Mouse (Mus musculus) hindbrain, embryonic 12.5 days (tissue): ENCODE data around the gene Nr1d1. TPM values are rescaled to one million over a fixed set of nuclear protein-coding genes. Genes with fewer than 3 reads are reported as not detected.

ENCODE experiments used
- ATAC-seq: fragments of 200-750 bp; cut with Nextera tagmentation; 2 replicates; pipeline ENCODE4 v1.8.0; 2017; ENCODE audit warnings: moderate TSS enrichment; ENCODE audit not compliant: low FRiP score
- H3K27ac ChIP-seq: fragments of 300-500 bp; sonication (generic); 2 replicates; pipeline ENCODE4 v1.5.1; 2016; ENCODE audit warnings: mild to moderate bottlenecking
- H3K27me3 ChIP-seq: fragments of 300-500 bp; sonication (generic); 2 replicates; pipeline ENCODE4 v1.6.1; 2016; ENCODE audit warnings: mild to moderate bottlenecking
- H3K36me3 ChIP-seq: fragments of 300-500 bp; sonication (generic); 2 replicates; pipeline ENCODE4 v1.6.1; 2016; ENCODE audit warnings: mild to moderate bottlenecking
- H3K4me1 ChIP-seq: fragments of 300-500 bp; sonication (generic); 2 replicates; pipeline ENCODE4 v1.6.1; 2016
- H3K4me2 ChIP-seq: fragments of 300-500 bp; sonication (generic); replicated peaks from 2 replicates; pipeline ENCODE4 v1.6.1; 2016; ENCODE audit warnings: mild to moderate bottlenecking
- H3K4me3 ChIP-seq: fragments of 300-500 bp; sonication (generic); 2 replicates; pipeline ENCODE4 v1.5.1; 2016; ENCODE audit warnings: mild to moderate bottlenecking
- H3K9ac ChIP-seq: fragments of 300-500 bp; sonication (generic); 2 replicates; pipeline ENCODE4 v1.6.1; 2016; ENCODE audit warnings: mild to moderate bottlenecking, moderate library complexity
- H3K9me3 ChIP-seq: fragments of 300-500 bp; sonication (generic); replicated peaks from 2 replicates; pipeline ENCODE4 v1.6.1; 2016; ENCODE audit warnings: mild to moderate bottlenecking
- WGBS: fragments of 180-500 bp; shearing (Covaris S2); methylation state at CpG from one replicate; pipeline ENCODE4 v1.1.7; 2016; 5-methylcytosine and 5-hydroxymethylcytosine counted together
- polyA plus RNA-seq: library from polyadenylated mRNA; unstranded; fragments of >200 nt; fragmentation: Nextera tagmentation; extraction: Ambion mirVana; gene quantifications from 2 replicates; pipeline ENCODE4 v1.2.1, GENCODE M21; 2016

The Nr1d1 gene
- polyA plus RNA-seq, 1 experiment from 2014 or later: 1.2 TPM

DNA sequence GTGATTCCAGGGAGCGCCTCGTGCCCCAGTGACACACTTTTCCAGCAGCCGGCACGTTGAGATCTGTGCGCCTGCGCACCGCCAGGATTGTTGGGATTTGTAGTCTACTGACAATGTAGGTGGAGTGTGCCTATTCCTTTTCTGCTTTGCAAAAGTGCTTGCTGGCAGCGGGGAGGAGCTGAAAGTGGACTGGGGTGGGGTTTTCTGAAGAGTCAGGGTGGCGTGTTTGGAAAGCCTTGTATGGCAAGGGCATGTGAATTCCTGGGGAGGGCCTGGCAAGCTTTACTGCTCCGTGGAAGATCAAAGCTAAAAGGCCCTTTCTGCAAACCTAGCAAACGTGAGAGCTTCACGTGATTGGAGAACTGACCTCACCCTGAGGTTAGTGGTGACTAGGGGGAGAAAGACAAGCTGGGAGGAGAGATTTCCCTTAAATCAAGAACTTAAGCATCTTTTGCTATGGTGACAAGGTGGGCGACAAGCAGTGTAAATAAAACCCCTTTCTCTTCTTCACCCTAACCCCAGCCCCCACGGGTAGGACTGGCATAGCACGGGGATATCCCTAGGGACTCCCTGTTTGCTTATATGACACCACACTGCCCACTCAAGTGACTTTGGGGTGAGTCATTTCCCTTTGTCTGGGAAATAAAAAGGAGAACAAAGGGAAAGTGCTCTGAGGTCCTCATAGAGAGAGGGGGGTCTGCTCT lies 367 bp upstream of the Nr1d1 start:
- ATAC-seq: peak; percentile 29
- H3K27ac ChIP-seq: peak overlapping the region; percentile 64
- H3K4me3 ChIP-seq: peak overlapping the region; percentile 34
- H3K36me3 ChIP-seq: peaks cover 1% of the 10 kb centered on the region; the same call in 1 of the 2 replicates
- 6% methylated on average over 15 of the region's 15 CpGs for WGBS
- no peaks in the 10 kb centered on the region for H3K9me3 ChIP-seq
- H3K9ac ChIP-seq: no peak overlapping the region
- H3K4me2 ChIP-seq: peak overlapping the region; percentile 62
- H3K4me1 ChIP-seq: peaks cover 42% of the 10 kb centered on the region
- no peaks in the 10 kb centered on the region for H3K27me3 ChIP-seq

DNA sequence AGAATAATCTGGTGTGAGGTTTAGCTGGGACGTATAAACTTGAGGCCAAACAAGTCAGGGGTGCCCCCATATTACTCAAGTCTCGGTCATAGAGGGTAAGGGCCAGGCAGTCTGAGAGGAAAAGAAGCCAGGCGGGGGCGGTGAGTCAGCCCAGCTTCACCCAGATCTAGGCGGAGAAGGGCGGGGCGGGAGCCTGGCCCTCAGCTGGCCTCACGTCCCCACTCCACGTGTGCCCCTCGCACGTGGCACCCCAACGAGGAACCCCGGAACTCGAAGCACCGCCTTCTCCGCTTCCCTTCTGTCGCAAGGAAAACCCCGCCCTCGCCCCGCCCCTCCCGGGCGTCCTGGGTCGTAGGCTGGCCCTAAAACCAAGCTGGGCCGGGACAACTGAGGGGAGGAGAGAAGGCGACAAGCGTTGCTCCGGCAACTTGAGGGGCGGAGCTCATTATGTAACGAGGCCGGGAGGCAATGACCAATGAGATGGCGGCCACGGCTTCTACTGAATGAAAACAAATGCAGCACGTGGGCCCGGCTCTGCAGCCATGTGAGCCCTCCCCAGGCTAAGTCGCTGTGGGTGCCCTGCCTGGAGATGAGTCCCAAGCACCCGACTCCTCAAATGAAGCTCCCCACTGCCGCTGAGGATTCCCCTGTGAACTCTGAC lies 1.4 kb downstream of the Nr1d1 start:
- H3K4me2 ChIP-seq: peak overlapping the region; percentile 62
- no peaks in the 10 kb centered on the region for H3K9me3 ChIP-seq

DNA sequence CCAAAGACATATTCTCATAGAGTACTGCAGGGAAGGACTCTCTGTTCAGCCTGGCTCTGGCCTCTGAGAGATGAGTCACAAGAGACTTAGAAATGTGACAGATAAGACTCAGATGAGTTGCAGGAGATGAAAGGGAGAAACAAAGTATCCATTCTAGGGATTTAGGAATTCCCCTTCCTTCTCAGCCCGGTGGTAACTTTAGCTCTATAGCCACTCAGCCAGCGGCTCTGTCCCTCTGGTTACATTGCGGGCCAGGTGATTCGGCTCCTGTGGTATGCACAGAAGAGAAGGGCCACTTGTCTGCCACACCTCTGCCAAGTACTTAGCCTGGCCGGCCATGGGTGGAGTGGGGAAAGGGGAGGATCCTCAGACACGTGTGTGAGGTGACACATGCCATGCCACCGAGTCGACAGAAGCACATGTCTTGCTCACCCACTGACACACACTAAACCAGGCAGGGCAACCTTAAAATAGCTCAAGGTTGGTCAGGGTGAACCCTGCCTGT lies 2.4 kb downstream of the Nr1d1 start:
- Histone ChIP-seq H3K9ac (no peak overlapping the region), H3K27me3 (no peaks in the 10 kb centered on the region), H3K4me3 (no peak overlapping the region), H3K27ac (no peak overlapping the region), H3K9me3 (no peaks in the 10 kb centered on the region), H3K36me3 (peaks cover 25% of the 10 kb centered on the region), H3K4me1 (peaks cover 55% of the 10 kb centered on the region), H3K4me2 (no peak overlapping the region)
- 86% methylated on average over 8 of the region's 8 CpGs for WGBS
- ATAC-seq: no peak

More for the DNA sequence above, 1.4 kb downstream of the Nr1d1 start:
- ATAC-seq: peak; percentile 77
- under 1% methylated on average over 37 of the region's 37 CpGs for WGBS
- H3K27ac ChIP-seq: no peak overlapping the region
- no peaks in the 10 kb centered on the region for H3K27me3 ChIP-seq
- H3K4me3 ChIP-seq: peak overlapping the region; percentile 34
- 0 out of 2 replicates have a peak overlapping the region, but pooled peaks have one; percentile 14 for H3K9ac ChIP-seq
- H3K4me1 ChIP-seq: peaks cover 45% of the 10 kb centered on the region
- H3K36me3 ChIP-seq: peaks cover 19% of the 10 kb centered on the region

DNA sequence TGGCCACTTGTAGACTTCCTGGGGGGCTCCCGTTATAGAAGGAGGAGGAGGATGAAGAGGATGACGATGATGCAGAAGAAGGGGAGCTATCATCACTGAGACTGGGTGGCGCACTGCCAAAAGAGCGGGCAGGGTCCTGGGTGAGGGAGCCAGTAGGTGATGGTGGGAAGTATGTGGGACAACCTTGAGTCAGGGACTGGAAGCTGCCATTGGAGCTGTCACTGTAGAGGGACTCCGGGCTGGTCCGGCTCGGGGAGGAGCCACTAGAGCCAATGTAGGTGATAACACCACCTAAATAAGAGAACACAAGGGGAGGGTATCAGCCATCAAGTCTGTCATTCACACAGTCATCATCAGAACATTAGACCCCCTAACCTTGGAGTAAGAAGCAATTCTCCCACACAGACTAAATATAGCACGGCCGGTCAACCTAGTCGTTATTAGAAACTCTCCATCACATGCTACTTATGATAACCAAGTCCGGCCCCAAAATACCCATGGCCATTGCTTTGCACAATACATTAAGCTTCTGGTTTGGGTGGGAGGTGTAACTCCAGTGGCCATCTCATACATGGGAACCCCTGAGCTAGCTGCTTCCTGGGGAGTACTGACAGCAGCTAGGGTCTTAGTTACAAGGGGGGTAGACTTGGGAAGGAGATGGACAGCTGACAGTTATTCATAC lies 3.1 kb downstream of the Nr1d1 start:
- Histone ChIP-seq H3K9me3 (no peaks in the 10 kb centered on the region), H3K27ac (no peak overlapping the region), H3K27me3 (no peaks in the 10 kb centered on the region), H3K36me3 (peaks cover 25% of the 10 kb centered on the region), H3K4me2 (no peak overlapping the region), H3K9ac (no peak overlapping the region), H3K4me3 (no peak overlapping the region), H3K4me1 (peaks cover 59% of the 10 kb centered on the region)
- WGBS: 95% methylated on average over 11 of the region's 11 CpGs
- no peak for ATAC-seq

DNA sequence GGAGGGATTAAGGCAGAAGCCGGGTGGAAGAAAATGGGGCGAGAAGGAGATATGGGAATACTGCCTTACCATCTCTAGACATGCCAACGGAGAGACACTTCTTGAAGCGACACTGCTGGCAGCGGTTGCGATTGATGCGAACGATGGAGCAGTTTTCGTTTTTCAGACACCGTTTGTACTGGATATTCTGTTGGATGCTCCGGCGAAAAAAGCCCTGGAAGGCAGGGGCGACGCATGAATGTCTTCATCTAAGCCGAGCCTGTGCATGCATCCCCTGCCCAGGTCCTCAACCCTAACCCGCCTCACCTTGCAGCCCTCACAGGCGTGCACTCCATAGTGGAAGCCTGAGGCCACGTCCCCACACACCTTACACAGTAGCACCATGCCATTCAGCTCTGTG lies 4.0 kb downstream of the Nr1d1 start:
- no peak for ATAC-seq
- Histone ChIP-seq H3K36me3 (peaks cover 25% of the 10 kb centered on the region), H3K27me3 (no peaks in the 10 kb centered on the region), H3K4me1 (peaks cover 60% of the 10 kb centered on the region), H3K27ac (no peak overlapping the region), H3K9me3 (no peaks in the 10 kb centered on the region), H3K4me3 (no peak overlapping the region), H3K9ac (no peak overlapping the region), H3K4me2 (no peak overlapping the region)
- 96% methylated on average over 18 of the region's 18 CpGs for WGBS

DNA sequence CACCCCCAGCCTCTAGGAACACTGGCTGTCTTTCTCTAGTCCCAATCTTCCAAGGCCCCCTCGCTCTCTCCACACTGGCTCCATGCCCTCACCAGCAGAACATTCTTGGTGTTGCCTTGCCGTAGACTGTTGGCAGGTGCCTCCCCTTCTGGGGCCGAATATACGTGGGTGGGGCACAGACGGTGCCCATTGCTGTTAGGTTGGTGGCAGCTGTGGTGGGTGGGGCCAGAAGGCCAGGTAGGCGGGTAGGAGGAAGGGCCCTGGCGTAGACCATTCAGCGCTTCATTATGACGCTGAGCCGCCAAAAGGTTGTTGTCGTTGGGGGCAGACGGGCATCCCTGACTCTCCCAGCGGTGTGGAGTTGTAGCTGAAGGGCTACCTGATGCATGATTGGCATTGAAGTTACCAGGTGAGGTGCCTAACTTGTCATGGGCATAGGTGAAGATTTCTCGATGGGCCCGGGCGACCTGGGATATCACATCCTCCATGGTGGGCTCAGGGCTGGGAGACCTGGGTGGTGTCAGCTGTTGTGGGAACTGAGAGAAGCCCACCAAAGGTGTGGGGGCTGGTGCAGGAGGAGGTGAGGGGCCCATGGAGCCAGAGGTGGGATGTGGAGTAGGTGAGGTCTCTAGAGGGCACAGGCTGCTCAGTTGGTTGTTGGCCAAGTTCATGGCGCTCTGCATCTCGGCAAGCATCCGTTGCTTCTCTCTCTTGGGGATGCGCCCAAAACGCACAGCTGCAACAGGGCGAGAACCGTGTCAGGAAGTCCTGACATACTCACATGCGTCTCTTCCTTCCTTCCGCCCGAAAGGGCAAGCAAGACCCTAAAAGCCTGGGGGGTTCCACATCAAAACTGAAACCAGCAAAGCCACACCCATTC lies 4.8 kb downstream of the Nr1d1 start:
- Histone ChIP-seq H3K4me2 (no peak overlapping the region), H3K9me3 (no peaks in the 10 kb centered on the region), H3K36me3 (peaks cover 29% of the 10 kb centered on the region), H3K4me3 (no peak overlapping the region), H3K9ac (no peak overlapping the region), H3K4me1 (peaks cover 60% of the 10 kb centered on the region), H3K27ac (no peak overlapping the region), H3K27me3 (no peaks in the 10 kb centered on the region)
- WGBS: 93% methylated on average over 26 of the region's 26 CpGs
- ATAC-seq: no peak

DNA sequence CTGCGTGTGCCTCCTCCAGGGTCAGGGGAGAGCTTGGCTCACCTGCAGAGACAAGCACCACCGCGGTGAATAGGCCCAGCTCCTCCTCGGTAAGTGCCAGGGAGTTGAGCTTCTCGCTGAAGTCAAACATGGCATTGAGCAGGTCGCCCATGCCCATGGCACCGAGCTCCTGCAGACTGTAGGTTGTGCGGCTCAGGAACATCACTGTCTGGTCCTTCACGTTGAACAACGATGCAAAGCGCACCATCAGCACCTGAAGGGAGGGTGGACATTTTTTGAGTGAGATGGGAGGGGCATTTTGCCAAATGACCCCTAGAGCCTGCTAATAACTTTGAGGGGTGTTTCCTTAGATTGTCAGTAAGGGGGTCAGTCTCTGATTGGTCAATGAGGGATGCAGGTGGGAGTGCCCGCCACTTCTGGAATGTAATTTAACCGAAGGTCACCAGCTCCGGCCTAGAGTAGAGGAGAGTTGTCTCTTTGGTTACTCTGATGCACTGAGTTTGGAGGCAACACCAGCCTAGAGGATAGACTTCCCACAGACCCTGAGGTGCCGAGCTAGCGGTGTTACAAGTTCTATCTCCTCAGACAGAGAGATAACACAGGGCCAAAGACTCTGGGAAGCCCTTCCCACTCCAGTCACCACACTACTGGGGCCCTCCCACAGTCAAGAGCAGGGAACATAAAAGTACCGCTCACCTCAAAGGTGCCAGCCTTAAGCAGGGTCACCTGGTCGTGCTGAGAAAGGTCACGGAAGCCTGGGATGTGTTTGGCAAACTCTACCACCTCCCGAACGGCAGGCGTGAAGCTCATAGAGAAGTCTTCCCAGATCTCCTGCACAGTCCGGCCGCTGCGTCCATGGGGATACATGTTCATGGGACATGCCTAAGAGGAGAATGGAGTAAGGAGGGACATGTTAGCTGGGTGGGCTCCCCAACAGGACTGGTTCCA lies 5.9 kb downstream of the Nr1d1 start:
- Histone ChIP-seq H3K9ac (no peak overlapping the region), H3K36me3 (peaks cover 38% of the 10 kb centered on the region), H3K4me2 (peak overlapping the region; percentile 42; the same call in 1 of the 2 replicates), H3K27ac (peak overlapping the region; percentile 86), H3K9me3 (no peaks in the 10 kb centered on the region), H3K27me3 (no peaks in the 10 kb centered on the region), H3K4me3 (no peak overlapping the region), H3K4me1 (peaks cover 58% of the 10 kb centered on the region)
- no peak for ATAC-seq
- WGBS: 93% methylated on average over 25 of the region's 25 CpGs

DNA sequence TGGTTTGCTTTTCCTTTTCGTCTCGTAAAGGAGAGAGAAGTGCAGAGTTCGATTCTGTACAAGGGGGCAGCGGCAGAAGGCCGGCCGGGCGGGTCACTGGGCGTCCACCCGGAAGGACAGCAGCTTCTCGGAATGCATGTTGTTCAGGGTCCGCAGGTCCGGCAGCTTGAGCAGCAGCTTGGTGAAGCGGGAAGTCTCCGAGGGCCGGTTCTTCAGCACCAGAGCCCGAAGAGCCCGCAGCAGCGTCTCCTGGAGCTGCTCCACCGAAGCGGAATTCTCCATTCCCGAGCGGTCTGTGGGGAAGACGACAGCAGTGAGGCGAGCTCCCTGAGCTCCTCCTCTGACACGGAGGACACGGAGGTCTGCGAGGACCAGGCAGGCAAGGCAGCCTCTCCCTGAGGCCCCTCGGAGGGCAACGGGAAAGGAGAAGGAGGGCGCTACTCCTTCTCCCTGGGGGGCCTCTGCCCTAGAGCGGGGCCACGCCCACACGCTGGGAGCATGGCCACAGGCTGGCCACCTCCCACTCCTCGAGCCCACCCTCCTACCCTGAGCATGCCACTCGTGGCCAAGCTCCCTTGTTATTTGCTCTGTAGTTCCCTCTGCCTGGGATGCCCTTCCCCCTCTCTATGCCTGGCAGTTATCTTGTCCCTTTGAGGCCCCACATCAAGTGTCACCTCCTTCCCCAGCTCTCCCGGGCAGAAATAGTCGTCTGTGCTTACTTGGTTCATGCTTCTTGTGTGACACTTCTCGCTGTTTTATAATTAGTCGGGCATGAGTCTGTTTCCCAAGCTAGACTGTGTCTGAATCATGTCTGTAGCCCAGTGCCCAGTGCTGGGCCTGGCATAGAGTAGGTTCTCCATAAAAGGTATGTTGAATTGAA lies 6.8 kb downstream of the Nr1d1 start:
- peak overlapping the region; percentile 42 for H3K4me2 ChIP-seq
- 0 out of 2 replicates have a peak, but pooled peaks have one; percentile 6 for ATAC-seq
- H3K36me3 ChIP-seq: peaks cover 47% of the 10 kb centered on the region
- H3K27ac ChIP-seq: peak overlapping the region; percentile 86
- peaks cover 48% of the 10 kb centered on the region for H3K4me1 ChIP-seq
- no peaks in the 10 kb centered on the region for H3K27me3 ChIP-seq
- H3K9ac ChIP-seq: peak overlapping the region; percentile 35
- peak overlapping the region; percentile 6 for H3K4me3 ChIP-seq
- no peaks in the 10 kb centered on the region for H3K9me3 ChIP-seq
- 29% methylated on average over 38 of the region's 39 CpGs for WGBS

DNA sequence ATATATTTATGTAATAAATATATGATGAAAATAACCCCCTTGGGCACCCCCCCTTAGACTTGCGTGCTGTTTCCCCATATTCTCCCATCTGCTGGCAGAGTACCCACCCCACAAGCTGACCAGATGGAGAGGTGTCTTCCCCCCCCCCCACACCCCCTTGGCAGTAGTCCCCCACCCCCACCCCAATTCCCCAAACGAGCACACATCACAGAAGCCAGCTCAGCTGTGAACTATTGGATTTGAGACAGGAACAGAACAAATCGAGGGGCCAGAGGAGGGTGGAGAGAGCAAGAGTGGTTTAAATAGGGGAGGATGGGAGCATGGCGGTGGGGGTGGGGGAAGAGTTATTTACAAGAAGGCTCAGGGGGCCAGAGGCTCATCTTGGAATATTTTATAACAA lies 7.4 kb downstream of the Nr1d1 start:
- peak overlapping the region; percentile 42 for H3K4me2 ChIP-seq
- 22% methylated on average over 4 of the region's 4 CpGs for WGBS
- H3K36me3 ChIP-seq: peaks cover 54% of the 10 kb centered on the region
- H3K4me1 ChIP-seq: peaks cover 44% of the 10 kb centered on the region
- H3K4me3 ChIP-seq: peak overlapping the region; percentile 6
- no peaks in the 10 kb centered on the region for H3K9me3 ChIP-seq
- ATAC-seq: peak; percentile 20; the same call in 1 of the 2 replicates
- peak overlapping the region; percentile 86 for H3K27ac ChIP-seq
- H3K9ac ChIP-seq: no peak overlapping the region; the same call in 1 of the 2 replicates
- H3K27me3 ChIP-seq: no peaks in the 10 kb centered on the region

DNA sequence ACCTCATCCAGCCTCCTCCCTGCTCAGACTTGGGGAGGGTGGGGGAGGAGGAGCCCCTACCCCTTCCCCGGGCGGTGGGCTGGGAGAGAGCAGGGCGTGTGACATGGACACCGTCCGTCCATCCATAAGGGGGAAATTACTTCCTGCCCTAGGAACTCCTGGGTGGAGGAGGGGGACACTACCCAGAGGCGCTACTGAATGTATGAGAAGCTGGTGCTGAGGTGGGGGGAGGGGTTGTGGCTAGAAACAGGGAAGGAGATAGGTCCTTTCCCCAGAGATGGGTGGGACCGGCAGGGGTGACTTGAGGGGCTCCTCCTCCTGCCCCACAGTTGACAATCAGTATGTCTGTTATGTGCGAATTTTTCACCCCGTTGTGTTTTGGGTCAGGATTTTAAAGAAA lies 7.9 kb downstream of the Nr1d1 start:
- Histone ChIP-seq H3K4me1 (peaks cover 44% of the 10 kb centered on the region), H3K4me2 (peak overlapping the region; percentile 42; the same call in 1 of the 2 replicates), H3K27me3 (no peaks in the 10 kb centered on the region), H3K9me3 (no peaks in the 10 kb centered on the region), H3K36me3 (peaks cover 56% of the 10 kb centered on the region), H3K27ac (peak overlapping the region; percentile 86), H3K9ac (peak overlapping the region; percentile 35; the same call in 1 of the 2 replicates), H3K4me3 (no peak overlapping the region)
- ATAC-seq: peak; percentile 58
- 20% methylated on average over 9 of the region's 9 CpGs for WGBS
